Mouse (Mus musculus): ENCODE measurements around the gene Acnat1.
"Not testable (repeated sequence)": the region's sequence is repeated elsewhere in the genome, so short reads cannot be mapped to it uniquely, and the experiment has no call there.

DNA sequence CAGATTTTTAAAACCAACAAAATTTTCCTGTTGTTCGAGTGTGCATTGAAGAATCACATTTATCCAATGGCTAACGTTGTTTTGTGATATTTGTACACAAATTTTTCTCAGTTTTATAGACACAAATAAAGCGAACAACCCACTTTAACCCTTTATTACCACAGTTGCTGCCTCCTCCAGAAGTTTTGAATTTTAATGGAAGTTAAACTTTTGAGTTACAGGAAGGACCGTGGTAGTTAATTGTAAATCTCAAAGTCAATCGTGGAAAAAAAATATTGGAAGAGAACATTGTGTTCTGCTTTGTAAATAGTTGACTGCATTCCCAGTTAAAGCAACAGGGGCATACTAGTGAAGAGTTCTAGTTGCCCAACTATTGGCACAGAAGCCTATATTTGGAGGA lies 65.8 kb downstream of the Acnat1 start, which contains the start of gene Acnat2:
- TF ChIP-seq POLR2A (IDR thresholded peaks at IDR 0.05; ENCODE audit: low read depth, low read length); CTCF (conservative IDR thresholded peaks at IDR 0.05; ENCODE audit: insufficient read depth, insufficient read length, low read depth, low read length): not testable (repeated sequence)

Data from kidney, adult 2 months (tissue).